Comparison of ENCODE assay signal across 9 mouse cellular contexts in the genomic region with DNA sequence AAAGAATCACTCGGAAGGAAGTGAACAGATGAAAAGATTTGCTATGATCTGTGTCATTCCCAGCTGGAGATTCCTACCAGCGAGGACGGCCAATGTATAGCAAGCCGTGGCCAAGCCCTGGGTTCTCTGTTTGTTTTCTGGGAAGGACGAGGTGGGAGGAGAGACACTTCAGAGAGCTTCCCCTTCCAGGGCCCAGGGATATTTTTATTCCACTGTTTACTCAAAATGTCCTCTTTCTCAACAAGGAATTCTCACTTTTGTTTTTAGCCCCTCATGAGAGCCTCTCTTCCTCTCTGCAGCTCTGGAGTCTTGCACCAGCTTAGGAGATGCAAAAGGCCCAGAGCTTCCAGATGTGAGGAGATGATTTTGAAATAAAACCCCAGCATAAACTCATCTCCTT.
DNase-seq lines count a peak whose midpoint lies in the region; ATAC-seq and TF ChIP-seq lines count a peak whose summit lies in the region.
"Had no signal": no experiment of that assay in that cellular context is flagged by ENCODE, and none has a peak within 500 bp of the region (broad histone marks: within the 10 kb centered on the region; RNA-seq: fewer than 3 reads in every experiment).

No protein-coding gene starts in this region.

- no peaks in the 10 kb centered on the region for H3K27me3 ChIP-seq in embryonic facial prominence, embryonic 13.5 days
- no peaks in the 10 kb centered on the region for H3K27me3 ChIP-seq in embryonic facial prominence, embryonic 10.5 days (replicated peaks; ENCODE audit: low read depth, poor library complexity, severe bottlenecking)
- H3K27me3 ChIP-seq in liver, adult 2 months (ENCODE audit: control insufficient read depth, insufficient read depth, low read length) = no peaks in the 10 kb centered on the region
- no peaks in the 10 kb centered on the region for H3K27me3 ChIP-seq in liver, postnatal 0 days (ENCODE audit: insufficient read depth, low read length)
- H3K27me3 ChIP-seq in lung, postnatal 0 days (replicated peaks; ENCODE audit: insufficient read depth, low read length) = no peaks in the 10 kb centered on the region
- no peaks in the 10 kb centered on the region for H3K27me3 ChIP-seq in stomach, embryonic 14.5 days (ENCODE audit: control insufficient read depth, insufficient read depth, low read length)

- 38% methylated on average over 5 of the region's 5 CpGs for WGBS in embryonic facial prominence, embryonic 13.5 days
- WGBS in embryonic facial prominence, embryonic 10.5 days = 48% methylated on average over 5 of the region's 5 CpGs
- 34% methylated on average over 5 of the region's 5 CpGs for WGBS in liver, adult 2 months
- whole genome bisulfite sequencing in liver, postnatal 0 days (ENCODE audit: insufficient replicate concordance) = 37% methylated on average over 5 of the region's 5 CpGs
- 0% methylated on average over 5 of the region's 5 CpGs for WGBS in lung, postnatal 0 days
- WGBS in stomach, embryonic 14.5 days = 13% methylated on average over 5 of the region's 5 CpGs

- no peak for TF ChIP-seq EP300 in liver, postnatal 0 days (IDR thresholded peaks at IDR 0.05; ENCODE audit: low read depth)
- peak; percentile 50; the same call in 1 of the 2 replicates for TF ChIP-seq EP300 in lung, postnatal 0 days (IDR thresholded peaks at IDR 0.05)

- ATAC-seq in embryonic facial prominence, embryonic 13.5 days (ENCODE audit: insufficient number of reproducible peaks, insufficient read depth, low FRiP score, low TSS enrichment, low read depth) = no peak
- ATAC-seq in liver, postnatal 0 days = no peak
- peak; percentile 73 for ATAC-seq in lung, postnatal 0 days
- ATAC-seq in stomach, embryonic 14.5 days (ENCODE audit: insufficient number of reproducible peaks, insufficient read depth, low FRiP score, low read depth) = no peak

- TF ChIP-seq CTCF in liver, adult 2 months (IDR thresholded peaks at IDR 0.05; ENCODE audit: low read depth, low read length) = no peak
- no peak for TF ChIP-seq CTCF in liver, postnatal 0 days (IDR thresholded peaks at IDR 0.05; ENCODE audit: low read depth)
- no peak for TF ChIP-seq CTCF in lung, postnatal 0 days (IDR thresholded peaks at IDR 0.05)

- no peak overlapping the region for H3K4me2 ChIP-seq in embryonic facial prominence, embryonic 13.5 days
- H3K4me2 ChIP-seq in liver, postnatal 0 days (ENCODE audit: low read depth, low read length) = no peak overlapping the region
- peak overlapping the region; percentile 27 for H3K4me2 ChIP-seq in lung, postnatal 0 days (replicated peaks; ENCODE audit: low read depth, low read length)
- H3K4me2 ChIP-seq in stomach, embryonic 14.5 days (replicated peaks; ENCODE audit: low read depth, low read length) = 0 out of 2 replicates have a peak overlapping the region, but pooled peaks have one; percentile 2
- H3K4me2 ChIP-seq: liver, embryonic 11.5 days had no signal

- H3K9ac ChIP-seq in embryonic facial prominence, embryonic 13.5 days = 0 out of 2 replicates have a peak overlapping the region, but pooled peaks have one; percentile 4
- H3K9ac ChIP-seq in liver, adult 2 months (ENCODE audit: low read depth, low read length) = no peak overlapping the region
- H3K9ac ChIP-seq in liver, postnatal 0 days (replicated peaks) = no peak overlapping the region
- H3K9ac ChIP-seq in lung, postnatal 0 days (replicated peaks; ENCODE audit: low read depth) = 0 out of 2 replicates have a peak overlapping the region, but pooled peaks have one; percentile 12
- no peak overlapping the region for H3K9ac ChIP-seq in stomach, embryonic 14.5 days (replicated peaks; ENCODE audit: low read depth, low read length)

- no peak for TF ChIP-seq POLR2A in liver, adult 2 months (IDR thresholded peaks at IDR 0.05; ENCODE audit: extremely low read depth, insufficient read depth, low read length)

- H3K36me3 ChIP-seq in embryonic facial prominence, embryonic 13.5 days = no peaks in the 10 kb centered on the region
- no peaks in the 10 kb centered on the region for H3K36me3 ChIP-seq in embryonic facial prominence, embryonic 10.5 days (replicated peaks)
- no peaks in the 10 kb centered on the region for H3K36me3 ChIP-seq in liver, adult 2 months (ENCODE audit: control insufficient read depth, insufficient read depth, low read length)
- no peaks in the 10 kb centered on the region for H3K36me3 ChIP-seq in liver, postnatal 0 days (replicated peaks; ENCODE audit: insufficient read depth, low read length)
- H3K36me3 ChIP-seq in lung, postnatal 0 days (ENCODE audit: insufficient read depth, low read length) = no peaks in the 10 kb centered on the region
- no peaks in the 10 kb centered on the region for H3K36me3 ChIP-seq in stomach, embryonic 14.5 days (ENCODE audit: control insufficient read depth, insufficient read depth, low read length)

- H3K27ac ChIP-seq in embryonic facial prominence, embryonic 13.5 days = no peak overlapping the region
- H3K27ac ChIP-seq in embryonic facial prominence, embryonic 10.5 days (replicated peaks) = no peak overlapping the region
- H3K27ac ChIP-seq in liver, adult 2 months (replicated peaks; ENCODE audit: insufficient read depth, low read depth, low read length) = no peak overlapping the region
- no peak overlapping the region for H3K27ac ChIP-seq in liver, postnatal 0 days (ENCODE audit: low read depth)
- H3K27ac ChIP-seq in lung, postnatal 0 days (ENCODE audit: low read length) = peak overlapping the region; percentile 49
- H3K27ac ChIP-seq in stomach, embryonic 14.5 days (ENCODE audit: low read length) = peak overlapping the region; percentile 22; the same call in 1 of the 2 replicates

- H3K4me1 ChIP-seq in embryonic facial prominence, embryonic 13.5 days = peaks cover 28% of the 10 kb centered on the region
- H3K4me1 ChIP-seq in embryonic facial prominence, embryonic 10.5 days = peaks cover 45% of the 10 kb centered on the region
- H3K4me1 ChIP-seq in liver, adult 2 months (ENCODE audit: control insufficient read depth, insufficient read depth, low read length) = no peaks in the 10 kb centered on the region; the same call in 1 of the 2 replicates
- peaks cover 10% of the 10 kb centered on the region for H3K4me1 ChIP-seq in liver, postnatal 0 days (ENCODE audit: insufficient read depth)
- H3K4me1 ChIP-seq in lung, postnatal 0 days (ENCODE audit: insufficient read depth, low read depth, low read length) = peaks cover 17% of the 10 kb centered on the region
- peaks cover 18% of the 10 kb centered on the region for H3K4me1 ChIP-seq in stomach, embryonic 14.5 days (ENCODE audit: control insufficient read depth, insufficient read depth, low read length)

- no peaks in the 10 kb centered on the region for H3K9me3 ChIP-seq in embryonic facial prominence, embryonic 13.5 days
- no peaks in the 10 kb centered on the region for H3K9me3 ChIP-seq in embryonic facial prominence, embryonic 10.5 days
- H3K9me3 ChIP-seq in liver, postnatal 0 days (ENCODE audit: low read length) = no peaks in the 10 kb centered on the region
- H3K9me3 ChIP-seq in lung, postnatal 0 days (ENCODE audit: low read length) = no peaks in the 10 kb centered on the region
- H3K9me3 ChIP-seq in stomach, embryonic 14.5 days (ENCODE audit: control insufficient read depth, low read depth, low read length) = no peaks in the 10 kb centered on the region

- no peak overlapping the region for H3K4me3 ChIP-seq in embryonic facial prominence, embryonic 13.5 days
- H3K4me3 ChIP-seq in embryonic facial prominence, embryonic 10.5 days = no peak overlapping the region
- no peak overlapping the region for H3K4me3 ChIP-seq in liver, adult 2 months (ENCODE audit: insufficient read depth, low read depth, low read length)
- H3K4me3 ChIP-seq in liver, postnatal 0 days (ENCODE audit: low read depth, low read length) = no peak overlapping the region
- H3K4me3 ChIP-seq in lung, postnatal 0 days (ENCODE audit: low read depth, low read length) = no peak overlapping the region
- no peak overlapping the region for H3K4me3 ChIP-seq in stomach, embryonic 14.5 days (ENCODE audit: low read depth, low read length)

- no peak for DNase-seq in embryonic facial prominence, embryonic 10.5 days (ENCODE audit: low spot score)
- DNase-seq in liver, adult 2 months (ENCODE audit: extremely low read depth, low read depth, low spot score) = peak; percentile 9
- DNase-seq in liver, postnatal 0 days = no peak
- peak; percentile 82 for DNase-seq in lung, postnatal 0 days (ENCODE audit: low spot score)
- DNase-seq in thymus, postnatal 4 days = no peak
- DNase-seq in thymus, postnatal 36 days = no peak

- no peaks in the 10 kb centered on the region for H3K79me2 ChIP-seq in liver, adult 2 months (ENCODE audit: control insufficient read depth, insufficient read depth, low read length)

Comparison
In these comparisons a context has a peak if more than half of its experiments do, and no peak if none do; other contexts are left out.
1. DNase-seq: peak in liver, adult 2 months (single experiment) and lung, postnatal 0 days (single experiment); none in embryonic facial prominence, embryonic 10.5 days (single experiment), liver, postnatal 0 days (single experiment), thymus, postnatal 4 days (single experiment) and thymus, postnatal 36 days (0 of 2).
2. H3K27ac ChIP-seq: peak in lung, postnatal 0 days (single experiment) and stomach, embryonic 14.5 days (single experiment); none in embryonic facial prominence, embryonic 13.5 days (single experiment), embryonic facial prominence, embryonic 10.5 days (single experiment), liver, adult 2 months (single experiment) and liver, postnatal 0 days (single experiment).
3. H3K4me2 ChIP-seq: peak in lung, postnatal 0 days (single experiment) and stomach, embryonic 14.5 days (single experiment); none in embryonic facial prominence, embryonic 13.5 days (single experiment) and liver, postnatal 0 days (single experiment).
4. H3K9ac ChIP-seq: peak in embryonic facial prominence, embryonic 13.5 days (single experiment) and lung, postnatal 0 days (single experiment); none in liver, adult 2 months (single experiment), liver, postnatal 0 days (single experiment) and stomach, embryonic 14.5 days (single experiment).